8 mouse cellular contexts compared by ENCODE assay signal in genomic region chr19:6980381-6981093, GRCm38 (mm10). TPM values are rescaled to one million over a fixed set of nuclear protein-coding genes. Genes with fewer than 3 reads are reported as not detected.
DNase-seq lines count a peak whose midpoint lies in the region; ATAC-seq and TF ChIP-seq lines count a peak whose summit lies in the region.

TSS of gene Fkbp2 (minus strand) at chr19:6980501.

- H3K27ac ChIP-seq in forebrain, embryonic 10.5 days: peak within 1 kb of the TSS; percentile 99
- H3K27ac ChIP-seq in heart, embryonic 15.5 days: peak within 1 kb of the TSS; percentile 97
- peak within 1 kb of the TSS; percentile 74 for H3K27ac ChIP-seq in liver, embryonic 14.5 days
- peak within 1 kb of the TSS; percentile 88 for H3K27ac ChIP-seq in neural tube, embryonic 11.5 days (ENCODE audit: low read depth, low read length)

- ATAC-seq in heart, embryonic 15.5 days (replicated peaks; ENCODE audit: insufficient number of reproducible peaks, insufficient read depth, low FRiP score, low read depth): peak; percentile 86
- peak; percentile 82 for ATAC-seq in liver, embryonic 14.5 days (ENCODE audit: insufficient read depth)
- ATAC-seq in neural tube, embryonic 11.5 days (ENCODE audit: insufficient read depth, low FRiP score, low TSS enrichment): peak; percentile 86

- peak within 1 kb of the TSS; percentile 89 for H3K4me2 ChIP-seq in heart, embryonic 15.5 days
- peak within 1 kb of the TSS; percentile 90 for H3K4me2 ChIP-seq in liver, embryonic 14.5 days (ENCODE audit: low read depth)
- H3K4me2 ChIP-seq in neural tube, embryonic 11.5 days (ENCODE audit: low read depth): peak within 1 kb of the TSS; percentile 69

- H3K9me3 ChIP-seq in forebrain, embryonic 10.5 days: no peaks in the 10 kb centered on the region
- no peaks in the 10 kb centered on the region for H3K9me3 ChIP-seq in heart, embryonic 15.5 days (replicated peaks)
- H3K9me3 ChIP-seq in liver, embryonic 14.5 days (ENCODE audit: control insufficient read depth, low read length): no peaks in the 10 kb centered on the region
- H3K9me3 ChIP-seq in neural tube, embryonic 11.5 days (ENCODE audit: control insufficient read depth, low read length): no peaks in the 10 kb centered on the region

- peak within 1 kb of the TSS; percentile 86 for H3K4me3 ChIP-seq in forebrain, embryonic 10.5 days
- H3K4me3 ChIP-seq in heart, embryonic 15.5 days: peak within 1 kb of the TSS; percentile 79
- H3K4me3 ChIP-seq in liver, embryonic 14.5 days (ENCODE audit: insufficient read depth in 1 of 2, low read depth in 2 of 2, low read length in 2 of 2): peak within 1 kb of the TSS; percentile 83 to 93
- peak within 1 kb of the TSS; percentile 67 for H3K4me3 ChIP-seq in neural tube, embryonic 11.5 days (ENCODE audit: low read depth, low read length)

- 0 out of 2 replicates have a peak, but pooled peaks cover 3% of the 10 kb centered on the region for H3K27me3 ChIP-seq in forebrain, embryonic 10.5 days (ENCODE audit: poor library complexity, severe bottlenecking)
- no peaks in the 10 kb centered on the region for H3K27me3 ChIP-seq in heart, embryonic 15.5 days
- no peaks in the 10 kb centered on the region for H3K27me3 ChIP-seq in liver, embryonic 14.5 days (ENCODE audit: control insufficient read depth, insufficient read depth, low read length)
- no peaks in the 10 kb centered on the region for H3K27me3 ChIP-seq in neural tube, embryonic 11.5 days (ENCODE audit: control insufficient read depth, insufficient read depth, low read length)

- H3K36me3 ChIP-seq in forebrain, embryonic 10.5 days (replicated peaks): peaks cover 66% of the 10 kb centered on the region
- H3K36me3 ChIP-seq in heart, embryonic 15.5 days: peaks cover 52% of the 10 kb centered on the region
- peaks cover 6% of the 10 kb centered on the region for H3K36me3 ChIP-seq in liver, embryonic 14.5 days (replicated peaks; ENCODE audit: control insufficient read depth, insufficient read depth, low read depth)
- peaks cover 13% of the 10 kb centered on the region for H3K36me3 ChIP-seq in neural tube, embryonic 11.5 days (ENCODE audit: control insufficient read depth, insufficient read depth, low read length)

- H3K9ac ChIP-seq in heart, embryonic 15.5 days: peak within 1 kb of the TSS; percentile 82
- H3K9ac ChIP-seq in liver, embryonic 14.5 days (replicated peaks): peak within 1 kb of the TSS; percentile 75
- peak within 1 kb of the TSS; percentile 86 for H3K9ac ChIP-seq in neural tube, embryonic 11.5 days (ENCODE audit: low read length)

- TF ChIP-seq CTCF in liver, embryonic 14.5 days (IDR thresholded peaks at IDR 0.05; ENCODE audit: low read depth): no peak

- whole genome bisulfite sequencing in forebrain, embryonic 10.5 days: 2% methylated on average over 38 of the region's 38 CpGs
- WGBS in heart, embryonic 15.5 days: under 1% methylated on average over 38 of the region's 38 CpGs
- under 1% methylated on average over 38 of the region's 38 CpGs for WGBS in liver, embryonic 14.5 days (ENCODE audit: insufficient replicate concordance)
- WGBS in neural tube, embryonic 11.5 days: 3% methylated on average over 38 of the region's 38 CpGs

- no peak for TF ChIP-seq EP300 in liver, embryonic 14.5 days (IDR thresholded peaks at IDR 0.05; ENCODE audit: low read depth)

- DNase-seq in CD8-positive naive resting alpha-beta T cell, adult 2 months (ENCODE audit: low read depth in 2 of 2, low spot score in 2 of 2): peak; percentile 98
- DNase-seq in c-Kit-positive CD71-negative TER-119-negative erythroid progenitor cells, embryonic 14.5 days (ENCODE audit: low read depth): peak; percentile 98
- DNase-seq in forebrain, embryonic 10.5 days (ENCODE audit: extremely low spot score, low spot score): peak; percentile 99
- peak; percentile 99 for DNase-seq in kidney, postnatal 25 days
- DNase-seq in liver, embryonic 14.5 days (ENCODE audit: low read depth in 3 of 3, low spot score in 3 of 3): peak; percentile 97 to 98 (median 98)
- peak; percentile 98 for DNase-seq in neural tube, embryonic 11.5 days (ENCODE audit: low spot score)
- DNase-seq in telencephalon, adult 2 months (ENCODE audit: low read depth, low spot score): peak; percentile 97

- peaks cover 77% of the 10 kb centered on the region for H3K4me1 ChIP-seq in forebrain, embryonic 10.5 days
- H3K4me1 ChIP-seq in heart, embryonic 15.5 days (replicated peaks): peaks cover 51% of the 10 kb centered on the region
- peaks cover 7 to 21% of the 10 kb centered on the region in 2 experiments; a peak in 3 of 4 replicates for H3K4me1 ChIP-seq in liver, embryonic 14.5 days (replicated peaks; ENCODE audit: control insufficient read depth in 2 of 2, insufficient read depth in 2 of 2, low read length in 1 of 2)
- peaks cover 20% of the 10 kb centered on the region for H3K4me1 ChIP-seq in neural tube, embryonic 11.5 days (ENCODE audit: control insufficient read depth, insufficient read depth, low read length)

RNA-seq across cellular contexts. Expression of gene Fkbp2, which starts in this region (rescaled TPM):
- polyA plus RNA-seq in forebrain, embryonic 10.5 days (2016; fragmentation: Nextera tagmentation; extraction: Ambion mirVana): 106 TPM in 2 replicates
- polyA plus RNA-seq in heart, embryonic 15.5 days (2015; fragmentation: Nextera tagmentation; extraction: Ambion mirVana): 77.0 and 91.2 TPM in 2 replicates
- 31.7 and 46.1 TPM in 2 replicates for polyA plus RNA-seq in liver, embryonic 14.5 days (2012; rRNA removed)
- 65.7 and 67.1 TPM in 2 replicates for polyA plus RNA-seq in liver, embryonic 14.5 days (2014; fragmentation: Nextera tagmentation; extraction: Ambion mirVana)
- polyA plus RNA-seq in neural tube, embryonic 11.5 days (2014; fragmentation: Nextera tagmentation; extraction: Ambion mirVana): 80.1 and 86.5 TPM in 2 replicates

Comparison
In these comparisons a context has a peak if more than half of its experiments do, and no peak if none do; other contexts are left out.
1. Peak in every context shown above with its lines: DNase-seq, ATAC-seq, H3K4me3 ChIP-seq and H3K27ac ChIP-seq.